Mouse (Mus musculus): ENCODE data around the gene Armh1.
"Not testable (repeated sequence)": the region's sequence is repeated elsewhere in the genome, so short reads cannot be mapped to it uniquely, and the experiment has no call there.

Armh1 gene

DNA sequence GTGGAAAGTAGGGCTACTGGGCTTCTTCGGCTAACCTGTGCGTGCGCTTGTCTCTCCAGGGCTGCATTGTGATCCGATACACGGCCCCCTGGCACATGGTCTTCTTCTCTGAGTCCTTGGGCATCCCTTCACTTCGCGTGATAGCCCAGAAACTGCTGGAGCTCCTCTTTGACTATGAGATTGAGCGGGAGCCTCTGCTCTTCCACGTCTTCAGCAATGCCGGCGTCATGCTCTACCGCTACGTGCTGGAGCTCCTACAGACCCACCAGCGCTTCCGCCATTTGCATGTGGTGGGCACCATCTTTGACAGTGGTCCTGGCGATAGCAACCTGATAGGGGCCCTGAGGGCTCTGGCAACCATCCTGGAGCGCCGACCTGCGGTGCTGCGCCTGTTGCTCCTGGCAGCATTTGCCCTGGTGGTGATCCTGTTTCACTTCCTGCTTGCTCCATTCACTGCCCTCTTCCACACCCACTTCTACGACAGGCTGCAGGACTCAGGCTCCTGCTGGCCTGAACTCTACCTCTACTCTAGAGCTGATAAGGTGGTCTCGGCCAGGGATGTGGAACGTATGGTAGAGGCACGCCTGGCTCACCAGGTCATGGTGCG lies 16.0 kb upstream of the Armh1 start:
- DNase-seq (ENCODE audit: low spot score), result no peak

- peak; percentile 93 for DNase-seq (ENCODE audit: low spot score)
Measured at GRCm38 (mm10) chr4:117267284-117267683, 15.4 kb upstream of the Armh1 start.

DNA sequence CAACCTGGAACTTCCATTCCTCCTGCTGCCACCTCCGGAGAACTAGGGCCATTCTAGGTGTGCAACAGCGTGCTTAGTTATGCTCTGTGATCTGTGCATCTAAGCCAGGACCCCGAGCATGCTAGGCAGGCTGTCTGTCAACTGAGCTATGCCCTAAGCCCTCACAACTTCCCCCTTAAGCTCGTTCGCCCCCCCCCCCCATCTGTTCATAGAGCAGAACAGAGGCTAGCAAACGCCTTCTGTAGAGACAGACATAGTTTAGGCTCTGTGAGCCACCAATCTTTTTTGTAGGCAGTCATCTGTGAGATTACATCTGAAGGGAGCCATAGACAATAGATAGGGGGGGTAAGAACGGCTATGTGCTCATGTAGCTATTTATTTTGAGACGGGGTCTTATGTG lies 11.1 kb upstream of the Armh1 start:
- DNase-seq (ENCODE audit: low spot score), result peak; percentile 57

DNA sequence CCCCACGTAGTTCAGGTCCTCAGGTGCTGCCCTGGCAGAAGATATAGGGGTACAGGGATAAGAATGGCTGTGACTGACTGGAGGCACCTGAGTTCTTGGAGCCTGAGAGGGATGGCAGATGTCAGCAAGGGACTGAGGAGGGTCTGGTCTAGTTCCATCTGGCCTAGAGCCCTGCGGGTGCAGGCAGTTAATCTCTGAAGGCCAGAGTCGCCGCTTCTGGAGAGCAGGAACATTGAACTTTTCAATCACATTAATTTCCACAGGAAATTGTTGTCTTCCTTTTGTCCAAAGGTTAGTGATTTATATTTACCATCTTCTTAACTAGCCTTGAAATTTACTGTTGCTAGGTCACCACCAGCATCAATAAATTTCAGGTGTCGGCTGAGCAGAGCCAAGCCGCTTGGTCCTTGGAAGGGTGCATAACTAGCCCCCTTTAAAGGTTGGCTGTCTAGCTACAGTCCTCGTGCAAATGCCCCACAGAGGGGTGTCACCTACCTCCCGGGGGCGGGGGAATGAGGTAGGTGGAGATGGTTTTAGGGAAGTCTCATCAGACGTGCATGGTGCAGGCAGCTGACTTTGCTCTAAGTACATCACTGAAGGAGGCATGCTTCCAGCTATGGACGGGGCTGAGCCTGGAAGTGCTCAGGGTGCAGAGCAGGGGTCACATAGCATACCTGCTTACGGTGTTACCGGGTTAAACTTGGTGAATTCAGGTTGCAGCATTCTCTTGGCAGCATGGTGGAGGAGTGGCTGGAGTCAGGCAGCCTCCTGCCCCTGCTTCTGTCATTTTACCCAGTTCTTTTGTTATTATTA lies 10.4 kb upstream of the Armh1 start:
- DNase-seq (ENCODE audit: low spot score), result no peak

DNA sequence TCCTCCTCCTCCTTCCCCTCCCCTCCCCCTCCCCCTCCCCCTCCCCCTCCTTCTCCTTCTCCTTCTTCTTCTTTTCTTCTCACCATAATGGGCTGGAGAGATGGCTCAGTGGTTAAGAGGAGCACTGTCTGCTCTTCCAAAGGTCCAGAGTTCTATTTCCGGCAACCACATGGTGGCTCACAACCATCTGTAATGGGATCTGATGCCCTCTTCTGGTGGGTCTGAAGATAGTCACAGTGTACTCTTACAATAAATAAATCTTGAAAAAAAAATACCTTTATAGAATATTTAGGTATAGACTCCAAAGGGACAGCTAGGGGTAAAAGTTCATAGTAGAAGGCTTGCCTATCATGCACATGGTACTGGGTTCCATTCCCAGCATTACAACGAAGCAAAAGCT lies 9.3 kb upstream of the Armh1 start:
- no peak for DNase-seq (ENCODE audit: low spot score)

DNA sequence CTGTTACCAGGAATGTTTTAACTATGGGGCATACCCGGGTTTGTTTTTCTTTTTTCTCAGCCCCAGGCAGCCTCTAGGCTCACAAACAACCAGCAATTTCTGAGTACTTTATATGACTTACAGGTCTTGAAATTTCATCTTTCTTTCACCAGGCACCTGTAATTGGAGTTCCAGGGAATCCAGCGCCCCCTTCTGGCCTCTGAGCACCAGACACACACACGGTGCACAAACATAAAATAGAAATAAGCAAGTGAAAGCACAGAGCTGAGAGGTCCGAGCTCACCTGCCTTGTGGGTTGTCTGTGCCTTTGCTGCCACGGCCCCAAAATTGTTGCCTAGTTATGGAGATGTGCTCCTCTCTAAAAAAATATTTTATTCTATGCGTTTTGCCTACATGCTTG lies 8.0 kb upstream of the Armh1 start:
- not testable (repeated sequence) for DNase-seq (ENCODE audit: low spot score)

DNA sequence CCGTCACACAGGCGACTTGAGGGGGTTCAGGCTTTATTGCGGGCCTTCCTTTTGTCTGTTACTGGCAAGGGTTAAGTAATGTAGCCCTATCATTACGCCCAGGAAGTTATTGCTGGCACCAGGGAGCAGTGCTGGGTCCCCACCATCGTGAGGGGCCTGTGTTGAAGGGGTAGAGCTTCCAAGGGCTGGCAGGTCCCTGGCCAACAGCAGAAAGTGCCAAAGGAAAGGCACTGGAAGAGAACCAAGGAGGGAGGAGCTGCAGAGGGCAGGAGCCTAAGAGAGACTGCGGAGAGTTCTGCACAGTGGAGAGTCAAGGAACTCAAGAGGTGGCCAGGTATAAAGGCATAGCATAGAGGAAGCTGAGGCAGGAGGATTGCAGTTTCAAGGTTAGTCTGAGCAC lies 2.7 kb upstream of the Armh1 start:
- no peak for DNase-seq (ENCODE audit: low spot score)

DNA sequence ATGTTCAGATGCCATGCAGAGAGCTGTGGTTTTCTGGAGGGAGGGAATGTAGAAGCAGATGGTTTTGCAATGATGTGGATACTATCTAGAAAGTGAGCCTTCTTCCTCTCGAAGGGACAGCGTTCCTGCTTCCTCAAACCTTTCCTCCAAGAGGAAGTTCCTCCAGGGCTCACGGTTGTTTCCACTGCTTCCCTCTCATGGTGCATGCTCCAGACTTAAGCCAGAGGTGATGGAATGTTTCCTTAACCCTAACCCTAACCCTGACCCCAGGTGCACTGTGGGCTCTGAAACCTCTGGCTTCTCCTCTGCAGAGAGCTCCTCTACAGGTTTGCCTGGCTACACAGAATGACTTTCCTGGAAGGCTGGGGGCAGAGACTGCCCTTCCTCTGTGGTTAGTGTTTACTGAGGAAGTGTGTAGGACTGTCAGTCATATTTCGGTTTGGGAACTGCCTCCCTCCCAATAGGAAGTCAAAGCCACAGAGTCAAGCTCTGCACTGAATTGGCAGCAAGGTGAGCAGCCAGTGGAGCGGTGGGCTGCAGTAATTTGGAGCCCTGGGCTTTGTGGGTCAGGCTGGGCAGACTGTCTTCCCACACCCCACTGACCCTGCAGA lies 2.2 kb upstream of the Armh1 start:
- no peak for DNase-seq (ENCODE audit: low spot score)

DNA sequence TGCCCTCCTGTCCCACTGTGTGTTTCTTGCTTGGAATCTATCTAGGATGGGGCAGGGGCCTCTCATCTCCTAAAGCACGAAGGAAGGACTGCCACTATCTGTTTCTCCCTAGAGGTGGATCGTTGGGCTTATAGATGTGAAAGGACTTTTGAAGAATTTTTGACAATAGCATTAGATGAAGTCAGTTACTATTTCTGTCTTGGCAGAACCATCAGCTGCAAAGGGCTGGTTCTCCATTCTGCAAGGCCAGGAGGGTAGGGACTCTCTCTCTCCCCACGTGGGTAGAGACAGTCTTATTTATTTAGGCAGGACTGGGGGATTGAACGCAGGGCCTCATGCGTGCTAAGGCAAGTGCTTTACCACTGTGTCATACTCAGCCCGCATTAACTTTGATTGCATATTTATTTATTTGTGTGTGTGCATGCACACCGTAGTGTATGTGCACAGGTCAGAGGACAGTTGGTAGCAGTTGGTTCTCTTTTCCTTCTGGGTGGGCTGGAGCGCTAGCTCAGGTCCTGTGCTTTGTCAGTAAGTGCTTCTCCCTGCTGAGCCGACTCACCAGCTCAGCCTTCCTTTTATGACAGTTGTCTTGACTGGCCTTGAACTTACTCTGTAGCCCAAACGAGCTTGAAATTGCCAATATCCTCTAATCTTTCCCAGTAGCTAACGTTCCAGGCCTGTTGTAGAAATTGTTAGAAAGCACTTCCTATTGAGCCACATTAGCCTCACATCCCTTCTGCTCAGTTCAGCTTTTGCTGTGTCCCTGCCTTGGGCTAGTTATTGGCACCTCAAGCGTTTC lies 1.5 kb upstream of the Armh1 start:
- DNase-seq (ENCODE audit: low spot score), result no peak

DNA sequence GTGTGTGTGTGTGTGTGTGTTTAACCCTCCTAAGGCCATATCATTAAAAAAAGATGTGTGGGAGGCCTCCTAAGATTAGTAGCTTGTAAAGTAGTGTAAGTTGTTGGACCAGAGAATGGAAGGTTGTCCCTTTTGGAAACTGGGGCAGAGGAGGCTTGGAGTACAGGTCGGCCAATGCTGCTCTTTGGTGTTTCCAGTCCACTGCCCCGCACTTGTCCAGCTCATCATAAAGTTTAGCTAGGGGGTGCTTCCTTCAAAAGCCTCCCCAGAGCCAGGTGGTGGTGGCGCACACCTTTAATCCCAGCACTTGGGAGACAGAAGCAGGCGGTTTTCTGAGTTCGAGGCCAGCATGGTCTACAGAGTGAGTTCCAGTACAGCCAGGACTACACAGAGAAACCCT lies 830 bp upstream of the Armh1 start:
- no peak for DNase-seq (ENCODE audit: low spot score)

DNA sequence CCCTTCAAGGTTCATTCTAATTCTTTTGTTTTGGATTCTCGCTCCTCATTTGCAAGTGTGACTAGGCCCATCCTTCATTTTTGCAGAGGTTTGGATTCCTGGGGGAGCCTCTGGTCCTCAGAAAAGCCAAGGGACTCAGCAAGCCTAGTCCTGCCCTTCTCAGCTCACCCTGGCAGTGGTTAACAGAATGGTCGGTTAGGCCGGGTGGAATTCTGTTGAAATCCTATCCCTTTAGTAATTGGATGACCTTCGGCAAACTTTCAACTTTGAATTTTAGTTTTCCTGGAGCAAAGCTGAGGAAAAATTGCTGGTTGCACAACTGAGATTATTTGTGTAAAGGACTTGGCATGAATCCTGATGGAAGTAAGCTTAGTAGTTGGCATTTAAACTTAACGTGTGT lies 426 bp upstream of the Armh1 start:
- DNase-seq (ENCODE audit: low spot score), result no peak

DNA sequence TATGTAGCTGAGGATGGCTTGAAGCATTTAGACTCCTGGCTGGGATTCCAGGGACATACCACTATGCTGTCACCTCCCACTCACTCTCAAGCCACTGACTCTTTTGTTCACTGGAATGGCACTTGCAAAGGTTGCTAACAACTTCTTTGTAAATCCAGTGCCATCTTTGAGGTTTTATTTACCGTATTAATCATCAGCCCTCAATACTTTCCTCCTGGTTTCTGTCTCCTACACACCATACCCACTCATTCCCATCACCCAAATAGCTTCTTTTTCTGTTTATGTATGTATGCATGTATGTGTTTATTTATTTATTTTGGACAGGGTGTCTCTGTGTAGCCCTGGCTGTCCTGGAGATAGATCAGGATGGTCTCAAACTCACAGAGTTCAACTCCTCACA lies 943 bp downstream of the Armh1 start:
- no peak for DNase-seq (ENCODE audit: low spot score)

GRCm38 (mm10) chr4:117240867-117241266 lies 11.1 kb downstream of the Armh1 start:
- no peak for DNase-seq (ENCODE audit: low spot score)

DNA sequence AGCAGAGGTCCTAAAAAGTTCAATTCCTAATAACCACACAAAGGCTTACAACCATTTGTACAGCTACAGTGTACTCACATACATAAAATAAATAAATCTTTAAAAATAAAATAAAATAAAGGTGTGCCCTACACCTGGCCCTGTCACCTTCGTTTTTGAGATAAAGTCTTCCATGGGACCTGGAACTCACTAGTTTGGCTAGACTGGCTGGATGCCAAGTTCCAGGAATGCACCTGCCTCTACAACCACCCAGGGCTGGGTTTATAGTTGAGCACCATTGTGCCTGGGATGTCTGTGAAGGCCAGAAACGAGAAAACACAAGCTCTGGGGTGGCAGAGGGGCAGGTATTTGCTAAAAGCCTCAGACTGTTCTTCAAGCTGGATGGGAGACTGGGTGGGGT lies 12.8 kb downstream of the Armh1 start:
- DNase-seq (ENCODE audit: low spot score), result no peak

GRCm38 (mm10) chr4:117235822-117236221 lies 16.1 kb downstream of the Armh1 start:
- DNase-seq (ENCODE audit: low spot score), result no peak

GRCm38 (mm10) chr4:117234166-117234741 lies 17.7 kb downstream of the Armh1 start:
- no peak for DNase-seq (ENCODE audit: low spot score)

GRCm38 (mm10) chr4:117231208-117231607 lies 20.7 kb downstream of the Armh1 start:
- no peak for DNase-seq (ENCODE audit: low spot score)

GRCm38 (mm10) chr4:117230331-117230730 lies 21.6 kb downstream of the Armh1 start:
- peak; percentile 46 for DNase-seq (ENCODE audit: low spot score)

DNA sequence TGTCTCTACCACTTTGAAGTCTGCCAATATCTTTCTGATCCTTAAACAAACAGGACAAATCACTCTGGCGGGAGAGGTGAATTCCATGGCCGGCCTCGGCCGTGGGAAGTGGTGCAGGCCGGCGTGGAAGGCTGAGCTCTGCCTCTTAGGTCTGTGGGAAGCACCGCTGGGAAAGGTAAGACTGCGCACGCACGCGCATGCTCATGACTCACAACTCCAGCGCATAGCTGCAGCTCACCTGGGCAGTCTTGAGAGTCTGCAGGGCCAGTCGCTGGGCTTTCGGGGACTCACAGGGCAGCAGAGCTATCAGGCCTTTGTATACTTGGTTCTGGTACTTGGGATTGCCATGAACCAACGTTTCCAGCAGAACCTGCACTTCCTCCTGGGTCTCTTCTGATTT lies 22.3 kb downstream of the Armh1 start:
- DNase-seq (ENCODE audit: low spot score), result no peak

- no peak for DNase-seq (ENCODE audit: low spot score)
Measured at GRCm38 (mm10) chr4:117225250-117225649, 26.7 kb downstream of the Armh1 start.

- DNase-seq (ENCODE audit: low spot score), result no peak
Measured at GRCm38 (mm10) chr4:117224122-117224521, 27.8 kb downstream of the Armh1 start.

DNA sequence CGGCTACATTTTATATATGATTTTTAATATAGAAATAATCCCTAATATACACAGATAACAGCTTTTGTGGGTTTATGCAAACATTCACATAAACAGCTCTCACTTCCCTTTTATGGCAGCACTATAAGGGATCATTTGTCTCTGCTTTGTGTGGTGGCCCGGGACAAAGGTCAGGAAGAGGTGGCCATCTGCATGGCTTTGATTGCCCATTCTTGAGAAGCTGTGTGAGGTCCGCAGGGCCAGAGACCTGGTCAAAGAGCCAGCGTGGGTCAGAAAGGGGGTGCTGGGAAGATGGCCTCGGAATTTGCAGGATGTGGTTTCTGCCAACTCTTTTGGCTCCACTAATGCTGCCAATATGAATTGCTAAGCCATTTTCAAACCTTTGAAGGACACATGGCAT lies 28.9 kb downstream of the Armh1 start:
- no peak for DNase-seq (ENCODE audit: low spot score)

All from retina, embryonic 14.5 days (tissue).